Mouse (Mus musculus) macrophage (primary cell): ENCODE data around the gene Ice2. TPM values are rescaled to one million over a fixed set of nuclear protein-coding genes. Genes with fewer than 3 reads are reported as not detected.

Experiments used
- H3K27ac ChIP-seq: fragments of 350-480 bp; formaldehyde crosslinking; 2 replicates; pipeline ENCODE4 v1.9.0; 2021
- H3K36me3 ChIP-seq: fragments of 350-480 bp; formaldehyde crosslinking; 2 replicates; pipeline ENCODE4 v1.9.0; 2021; ENCODE audit errors: inconsistent target
- H3K4me3 ChIP-seq: fragments of 350-480 bp; formaldehyde crosslinking; 2 replicates; pipeline ENCODE4 v1.9.0; 2021; ENCODE audit errors: inconsistent target
- H3K79me2 ChIP-seq: fragments of 350-480 bp; formaldehyde crosslinking; 2 replicates; pipeline ENCODE4 v1.9.0; 2021; ENCODE audit errors: inconsistent target
- WGBS: methylation state at CpG from one replicate; pipeline ENCODE4 v1.1.7; 2026; ENCODE audit warnings: inconsistent platforms; ENCODE audit not compliant: missing documents; 5-methylcytosine and 5-hydroxymethylcytosine counted together
- polyA plus RNA-seq: library from polyadenylated mRNA; stranded (reverse); fragments of 250-400 nt; gene quantifications from 3 replicates; pipeline ENCODE4 v1.2.4, GENCODE M21; 2018; ENCODE audit warnings: inconsistent platforms

The Ice2 gene
- polyA plus RNA-seq, 1 experiment from 2014 or later: 5.1 TPM

DNA sequence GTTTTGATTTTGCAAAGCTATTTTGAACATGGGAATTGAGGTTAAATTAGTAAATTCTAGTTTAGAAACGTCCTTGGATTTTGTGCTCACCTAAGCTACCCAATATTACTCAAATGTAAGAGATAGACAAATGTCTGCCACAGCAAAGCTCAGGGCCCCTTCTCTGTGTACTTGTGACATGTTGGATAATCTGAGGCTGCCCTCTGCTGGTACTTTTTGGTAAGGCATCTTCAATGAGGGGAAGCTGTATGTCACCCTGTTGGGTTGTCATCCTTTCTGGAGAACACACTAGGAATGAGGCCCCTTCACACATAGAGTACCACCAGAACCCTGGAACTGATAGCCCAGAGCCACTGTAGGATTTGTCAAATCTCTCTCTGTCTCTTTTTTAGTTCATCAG, 82.6 kb downstream of the Ice2 start:
- Histone ChIP-seq H3K4me3 (no peak overlapping the region), H3K79me2 (peaks cover 17% of the 10 kb centered on the region), H3K27ac (no peak overlapping the region), H3K36me3 (peaks cover 78% of the 10 kb centered on the region)
- WGBS: 14% methylated on average over 1 of the region's 1 CpGs

Other genes starting within 250 kb of the Ice2 start
- 379 to 759 TPM (median 732 TPM) in 3 replicates for gene Anxa2, start 55.7 kb downstream of the Ice2 start, polyA plus RNA-seq